Comparison of ENCODE assay signal across 7 mouse cellular contexts in genomic region chr6:8258316-8258715, GRCm38 (mm10). TPM values are rescaled to one million over a fixed set of nuclear protein-coding genes. Genes with fewer than 3 reads are reported as not detected.
A peak's percentile ranks its signal among the peaks of the same experiment; 100 is the strongest.
DNase-seq lines count a peak whose midpoint lies in the region; ATAC-seq and TF ChIP-seq lines count a peak whose summit lies in the region.

No protein-coding gene starts in this region.

- H3K4me2 ChIP-seq in lung, postnatal 0 days (replicated peaks; ENCODE audit: low read depth, low read length) = peak overlapping the region; percentile 58
- H3K4me2 ChIP-seq in embryonic facial prominence, embryonic 15.5 days (replicated peaks) = peak overlapping the region; percentile 66
- peak overlapping the region; percentile 78 for H3K4me2 ChIP-seq in limb, embryonic 13.5 days (replicated peaks)
- H3K4me2 ChIP-seq in stomach, embryonic 16.5 days (ENCODE audit: low read depth, low read length) = peak overlapping the region; percentile 83

- H3K9ac ChIP-seq in lung, postnatal 0 days (replicated peaks; ENCODE audit: low read depth) = peak overlapping the region; percentile 60
- H3K9ac ChIP-seq in embryonic facial prominence, embryonic 15.5 days = peak overlapping the region; percentile 63
- peak overlapping the region; percentile 81 for H3K9ac ChIP-seq in limb, embryonic 13.5 days
- H3K9ac ChIP-seq in stomach, embryonic 16.5 days (ENCODE audit: low read length) = peak overlapping the region; percentile 79

- TF ChIP-seq EP300 in lung, postnatal 0 days (IDR thresholded peaks at IDR 0.05) = no peak

- 0 out of 2 replicates have a peak overlapping the region, but pooled peaks have one; percentile 76 for H3K27ac ChIP-seq in lung, postnatal 0 days (ENCODE audit: low read length)
- H3K27ac ChIP-seq in embryonic facial prominence, embryonic 15.5 days (replicated peaks) = peak overlapping the region; percentile 81; the same call in 1 of the 2 replicates
- no peak overlapping the region for H3K27ac ChIP-seq in limb, embryonic 13.5 days
- H3K27ac ChIP-seq in stomach, embryonic 16.5 days (ENCODE audit: low read length) = peak overlapping the region; percentile 54; the same call in 1 of the 2 replicates

- no peaks in the 10 kb centered on the region; the same call in 1 of the 2 replicates for H3K36me3 ChIP-seq in lung, postnatal 0 days (ENCODE audit: insufficient read depth, low read length)
- no peaks in the 10 kb centered on the region for H3K36me3 ChIP-seq in embryonic facial prominence, embryonic 15.5 days
- H3K36me3 ChIP-seq in limb, embryonic 13.5 days = peaks cover 10% of the 10 kb centered on the region; the same call in 1 of the 2 replicates
- H3K36me3 ChIP-seq in stomach, embryonic 16.5 days (ENCODE audit: control insufficient read depth, insufficient read depth, low read length) = no peaks in the 10 kb centered on the region

- no peak for TF ChIP-seq CTCF in lung, postnatal 0 days (IDR thresholded peaks at IDR 0.05)

- 5% methylated on average over 6 of the region's 6 CpGs for WGBS in lung, postnatal 0 days
- WGBS in embryonic facial prominence, embryonic 15.5 days = 6% methylated on average over 6 of the region's 6 CpGs
- WGBS in limb, embryonic 13.5 days = 10% methylated on average over 6 of the region's 6 CpGs
- 5% methylated on average over 6 of the region's 6 CpGs for WGBS in stomach, embryonic 16.5 days

- H3K27me3 ChIP-seq in lung, postnatal 0 days (replicated peaks; ENCODE audit: insufficient read depth, low read length) = no peaks in the 10 kb centered on the region
- H3K27me3 ChIP-seq in embryonic facial prominence, embryonic 15.5 days = no peaks in the 10 kb centered on the region
- no peaks in the 10 kb centered on the region for H3K27me3 ChIP-seq in limb, embryonic 13.5 days
- no peaks in the 10 kb centered on the region for H3K27me3 ChIP-seq in stomach, embryonic 16.5 days (ENCODE audit: control insufficient read depth, insufficient read depth, low read length)

- peak; percentile 15 for DNase-seq in lung, postnatal 0 days (ENCODE audit: low spot score)
- DNase-seq in lung, adult 18-20 months = no peak
- DNase-seq in left cerebral cortex, adult 8-10 months (ENCODE audit: low spot score in 2 of 2) = no peak
- no peak for DNase-seq in B cell, adult 2 months

- ATAC-seq in lung, postnatal 0 days = no peak
- no peak for ATAC-seq in embryonic facial prominence, embryonic 15.5 days (ENCODE audit: insufficient number of reproducible peaks, low FRiP score, low TSS enrichment, low read depth)
- ATAC-seq in limb, embryonic 13.5 days (ENCODE audit: low FRiP score, low read depth) = no peak
- ATAC-seq in stomach, embryonic 16.5 days (ENCODE audit: insufficient read depth, low FRiP score) = no peak

- no peaks in the 10 kb centered on the region for H3K9me3 ChIP-seq in lung, postnatal 0 days (ENCODE audit: low read length)
- H3K9me3 ChIP-seq in embryonic facial prominence, embryonic 15.5 days (replicated peaks) = no peaks in the 10 kb centered on the region
- H3K9me3 ChIP-seq in limb, embryonic 13.5 days = no peaks in the 10 kb centered on the region
- H3K9me3 ChIP-seq in stomach, embryonic 16.5 days (replicated peaks; ENCODE audit: control insufficient read depth, low read length) = no peaks in the 10 kb centered on the region

- no peaks in the 10 kb centered on the region; the same call in 1 of the 2 replicates for H3K4me1 ChIP-seq in lung, postnatal 0 days (ENCODE audit: insufficient read depth, low read depth, low read length)
- peaks cover 13% of the 10 kb centered on the region for H3K4me1 ChIP-seq in embryonic facial prominence, embryonic 15.5 days
- peaks cover 16% of the 10 kb centered on the region; the same call in 1 of the 2 replicates for H3K4me1 ChIP-seq in limb, embryonic 13.5 days
- peaks cover 2% of the 10 kb centered on the region; the same call in 1 of the 2 replicates for H3K4me1 ChIP-seq in stomach, embryonic 16.5 days (ENCODE audit: control insufficient read depth, insufficient read depth, low read length)

- peak overlapping the region; percentile 88 for H3K4me3 ChIP-seq in lung, postnatal 0 days (ENCODE audit: low read depth, low read length)
- H3K4me3 ChIP-seq in embryonic facial prominence, embryonic 15.5 days (replicated peaks) = peak overlapping the region; percentile 65
- H3K4me3 ChIP-seq in limb, embryonic 13.5 days = peak overlapping the region; percentile 80
- H3K4me3 ChIP-seq in stomach, embryonic 16.5 days (replicated peaks; ENCODE audit: low read length) = peak overlapping the region; percentile 69

RNA-seq across cellular contexts. Expression of gene Rpa3, which starts 0.7 kb away (rescaled TPM):
- polyA plus RNA-seq in lung, postnatal 0 days (2015; fragmentation: Nextera tagmentation; extraction: Ambion mirVana) = 89.1 and 89.6 TPM in 2 replicates
- polyA plus RNA-seq in embryonic facial prominence, embryonic 15.5 days (2015; fragmentation: Nextera tagmentation; extraction: Ambion mirVana) = 121 and 123 TPM in 2 replicates
- polyA plus RNA-seq in limb, embryonic 13.5 days (2015; fragmentation: Nextera tagmentation; extraction: Ambion mirVana) = 142 and 159 TPM in 2 replicates
- polyA plus RNA-seq in stomach, embryonic 16.5 days (2015; fragmentation: Nextera tagmentation; extraction: Ambion mirVana) = 124 and 146 TPM in 2 replicates
- total RNA-seq in left cerebral cortex, adult 8-10 months (2022) = 10 to 100 TPM; 14.9 to 17.9 (median 15.7) TPM

RNA-seq across cellular contexts. Expression of gene Umad1, which starts 0.8 kb away (rescaled TPM):
- polyA plus RNA-seq in lung, postnatal 0 days (2015; fragmentation: Nextera tagmentation; extraction: Ambion mirVana) = 17.6 and 21.0 TPM in 2 replicates
- polyA plus RNA-seq in embryonic facial prominence, embryonic 15.5 days (2015; fragmentation: Nextera tagmentation; extraction: Ambion mirVana) = 18.2 and 19.0 TPM in 2 replicates
- 16.9 and 18.6 TPM in 2 replicates for polyA plus RNA-seq in limb, embryonic 13.5 days (2015; fragmentation: Nextera tagmentation; extraction: Ambion mirVana)
- polyA plus RNA-seq in stomach, embryonic 16.5 days (2015; fragmentation: Nextera tagmentation; extraction: Ambion mirVana) = 28.8 and 30.0 TPM in 2 replicates
- total RNA-seq in left cerebral cortex, adult 8-10 months (2022) = 10 to 100 TPM; 42.1 to 56.8 (median 44.8) TPM

RNA-seq across cellular contexts. Expression of gene Gm45062, which starts 0.9 kb away (rescaled TPM):
- 2.1 and 3.3 TPM in 2 replicates for polyA plus RNA-seq in lung, postnatal 0 days (2015; fragmentation: Nextera tagmentation; extraction: Ambion mirVana)
- polyA plus RNA-seq in embryonic facial prominence, embryonic 15.5 days (2015; fragmentation: Nextera tagmentation; extraction: Ambion mirVana) = 8.1 and 8.5 TPM in 2 replicates
- polyA plus RNA-seq in limb, embryonic 13.5 days (2015; fragmentation: Nextera tagmentation; extraction: Ambion mirVana) = 14.8 and 15.5 TPM in 2 replicates
- polyA plus RNA-seq in stomach, embryonic 16.5 days (2015; fragmentation: Nextera tagmentation; extraction: Ambion mirVana) = 12.2 and 12.7 TPM in 2 replicates
- 10 to 100 TPM in 2 of 4 experiments, 1 to 10 TPM in 2; 7.1 to 11.2 (median 10.4) TPM for total RNA-seq in left cerebral cortex, adult 8-10 months (2022)

RNA-seq across cellular contexts. Expression of gene Mios, which starts 49.3 kb away (rescaled TPM):
- polyA plus RNA-seq in lung, postnatal 0 days (2015; fragmentation: Nextera tagmentation; extraction: Ambion mirVana) = 14.2 and 14.4 TPM in 2 replicates
- 21.4 and 22.9 TPM in 2 replicates for polyA plus RNA-seq in embryonic facial prominence, embryonic 15.5 days (2015; fragmentation: Nextera tagmentation; extraction: Ambion mirVana)
- polyA plus RNA-seq in limb, embryonic 13.5 days (2015; fragmentation: Nextera tagmentation; extraction: Ambion mirVana) = 28.6 and 28.9 TPM in 2 replicates
- 22.4 and 22.5 TPM in 2 replicates for polyA plus RNA-seq in stomach, embryonic 16.5 days (2015; fragmentation: Nextera tagmentation; extraction: Ambion mirVana)
- total RNA-seq in left cerebral cortex, adult 8-10 months (2022) = 10 to 100 TPM; 23.9 to 26.0 (median 25.4) TPM
